Mouse (Mus musculus): Measurements from ENCODE around the gene Gosr1. TPM values are rescaled to one million over a fixed set of nuclear protein-coding genes. Genes with fewer than 3 reads are reported as not detected.
A peak's percentile ranks its signal among the peaks of the same experiment; 100 is the strongest.
"Not testable (repeated sequence)": the region's sequence is repeated elsewhere in the genome, so short reads cannot be mapped to it uniquely, and the experiment has no call there.

Gene Gosr1
- total RNA-seq (2015) (19.4 and 27.4 TPM in 2 replicates), total RNA-seq (2017) (65.4 and 71.6 TPM in 2 replicates)

DNA sequence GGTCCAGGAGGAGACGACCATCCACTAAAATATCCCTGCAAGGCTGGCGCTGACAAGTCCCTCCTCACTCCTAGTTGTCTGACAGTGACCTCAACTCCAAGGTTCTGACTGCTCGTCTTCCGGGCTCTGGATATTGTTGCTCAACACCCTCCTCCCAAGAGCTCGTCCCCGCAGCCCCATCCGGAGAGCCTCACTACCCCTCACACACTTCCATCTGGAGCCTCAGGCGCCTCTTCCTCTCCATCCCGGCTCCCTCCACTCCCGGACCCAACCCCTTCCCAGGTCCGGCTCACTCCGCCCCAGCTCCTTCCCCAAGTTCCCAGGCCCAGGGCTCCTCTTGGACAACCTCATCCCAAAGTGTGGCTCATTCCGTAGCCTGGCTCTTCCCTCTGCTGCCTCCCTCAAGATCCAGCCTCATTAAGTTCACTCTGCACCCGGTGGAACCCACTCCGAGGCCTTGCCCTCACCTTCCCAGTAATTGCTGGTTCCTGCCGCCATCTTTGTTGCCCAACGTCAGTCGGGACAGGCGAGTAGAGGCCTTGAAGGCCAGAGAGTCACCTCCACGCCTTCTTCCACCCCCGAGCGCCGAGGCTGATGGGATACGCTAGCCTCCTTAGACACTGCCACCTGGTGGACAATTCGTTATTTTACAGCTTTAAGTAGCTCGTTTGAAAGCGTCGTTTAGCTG lies at the start of gene Gosr1:
Gene Gosr1, minus strand, starts transcription at position 527 of the 688 bp plus-strand sequence.
- peak; percentile 100 for ATAC-seq (replicated peaks; ENCODE audit: poor library complexity)

DNA sequence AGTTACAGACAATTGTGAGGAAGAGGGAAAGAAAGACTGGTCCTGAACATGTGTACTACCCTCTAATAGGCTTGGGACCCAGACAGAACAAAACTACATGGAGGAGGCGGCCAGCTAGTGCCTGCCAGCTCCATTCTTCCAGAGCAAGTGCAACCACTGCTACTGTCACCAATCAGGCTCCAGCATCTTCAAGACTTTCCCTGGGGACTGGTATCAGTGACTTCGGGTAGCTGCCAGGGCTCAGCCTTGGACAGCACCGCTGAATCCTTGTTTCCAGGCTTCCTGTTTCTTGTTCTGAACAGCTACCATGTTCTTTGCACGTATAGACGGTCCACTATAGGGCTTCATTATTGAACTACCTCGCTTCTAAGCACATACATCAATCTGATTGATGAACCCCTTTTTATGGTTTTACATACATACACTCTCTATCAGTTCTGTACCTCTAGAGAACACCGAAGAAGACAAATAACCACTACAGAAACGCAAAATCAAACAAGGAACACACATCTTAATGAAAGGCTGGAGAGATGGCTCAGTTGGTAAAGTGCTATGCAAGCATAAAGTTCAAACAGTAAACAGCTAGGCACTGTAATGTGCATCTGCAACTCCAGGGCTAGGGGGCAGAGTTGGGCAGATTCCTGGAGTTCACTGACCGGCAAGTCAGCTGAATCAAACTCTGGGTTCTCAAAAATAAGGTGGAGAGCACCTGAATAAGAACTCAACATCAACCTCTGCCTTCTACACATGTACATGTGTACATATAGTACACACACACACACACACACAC lies 47.5 kb upstream of the Gosr1 start:
- no peak for ATAC-seq (replicated peaks; ENCODE audit: poor library complexity)

DNA sequence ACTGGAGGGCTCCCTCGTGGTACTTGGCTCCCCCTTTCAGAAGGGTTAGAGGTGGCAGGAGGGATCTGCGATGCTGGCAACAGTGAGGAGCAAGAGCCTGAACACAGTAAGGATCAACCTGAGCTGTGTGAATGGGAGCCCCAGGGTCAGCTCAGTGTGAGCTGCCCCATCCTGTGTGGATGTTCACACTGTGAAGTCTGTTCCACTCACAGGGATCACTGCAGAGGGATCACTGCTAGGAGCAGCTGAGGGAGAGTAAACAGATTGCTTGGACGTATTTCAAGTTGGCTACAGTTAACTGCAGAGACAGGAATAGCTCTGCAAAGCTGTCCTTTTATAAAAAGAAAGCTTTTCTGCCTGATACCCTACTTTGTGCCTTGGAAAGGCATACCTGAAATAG lies 46.1 kb upstream of the Gosr1 start:
- no peak for ATAC-seq (replicated peaks; ENCODE audit: poor library complexity)

DNA sequence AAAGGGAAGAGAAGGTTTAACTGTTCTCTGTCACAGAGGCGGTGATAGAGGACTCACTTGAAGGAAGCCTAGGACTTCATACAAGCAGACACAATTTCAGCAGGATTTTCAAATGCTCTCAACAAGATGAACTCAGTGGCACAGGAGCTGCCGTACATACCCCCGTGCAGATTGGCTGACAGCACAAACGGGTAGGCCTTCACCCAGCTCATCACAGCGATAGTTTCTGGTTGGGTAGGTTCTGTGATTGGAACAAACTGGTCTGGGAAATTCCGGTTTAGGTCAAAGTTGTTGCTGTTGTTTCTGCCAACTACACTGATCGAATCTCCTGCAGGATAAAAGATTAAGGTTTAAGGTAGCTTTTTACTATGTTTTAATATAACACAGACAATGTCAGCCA lies 45.2 kb upstream of the Gosr1 start:
- no peak for ATAC-seq (replicated peaks; ENCODE audit: poor library complexity)

DNA sequence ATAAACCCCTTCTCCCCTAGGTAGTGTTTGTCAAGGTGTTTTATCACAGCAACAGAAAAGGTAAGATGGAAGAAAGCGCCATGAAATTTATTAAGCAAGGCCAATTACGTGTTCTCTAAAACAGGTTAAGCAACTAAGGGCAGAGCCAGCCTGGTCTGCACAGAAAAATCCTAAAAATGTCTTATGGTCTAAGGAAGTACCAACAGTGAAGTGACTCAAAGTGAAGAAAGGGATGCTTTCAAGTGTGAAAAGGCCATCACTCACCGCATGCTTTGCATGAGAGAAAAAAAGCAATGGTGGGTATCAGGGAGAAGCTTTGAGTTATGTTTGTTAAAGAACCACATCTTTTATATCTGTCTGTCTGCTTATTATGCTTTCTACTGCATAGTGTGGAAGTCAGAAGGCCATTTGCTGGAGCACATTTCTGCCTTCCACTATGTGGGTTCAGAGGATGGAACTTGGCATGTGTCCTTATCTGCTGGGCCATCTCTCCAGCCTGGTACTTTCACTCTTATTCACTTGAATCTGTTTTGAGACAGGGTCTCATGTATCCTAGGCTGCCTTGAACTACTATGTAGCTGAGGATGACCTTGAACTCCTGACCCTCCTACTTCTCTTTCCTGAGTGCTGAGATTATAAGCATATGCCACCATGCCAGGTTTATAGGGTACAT lies 43.8 kb upstream of the Gosr1 start:
- no peak for ATAC-seq (replicated peaks; ENCODE audit: poor library complexity)

DNA sequence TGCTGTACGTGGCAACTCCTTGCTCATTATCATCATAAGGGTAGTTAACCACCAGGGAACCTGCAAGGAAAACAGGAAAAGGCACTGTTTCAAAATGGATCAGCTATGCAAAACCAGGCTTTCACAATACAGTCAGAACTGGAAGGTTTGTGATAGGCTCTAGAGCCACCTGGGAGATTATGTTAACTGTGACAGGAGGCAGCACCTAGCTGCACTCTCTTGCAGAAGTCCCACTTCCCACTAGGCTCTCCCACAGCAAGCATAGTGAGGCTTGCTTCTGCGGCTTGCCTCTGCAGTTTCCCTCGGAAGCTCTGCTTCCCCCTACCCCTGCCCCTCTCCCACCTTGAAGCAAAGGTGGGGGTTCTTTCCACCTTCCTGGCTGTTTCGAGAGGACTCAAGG lies 42.6 kb upstream of the Gosr1 start:
- no peak for ATAC-seq (replicated peaks; ENCODE audit: poor library complexity)

DNA sequence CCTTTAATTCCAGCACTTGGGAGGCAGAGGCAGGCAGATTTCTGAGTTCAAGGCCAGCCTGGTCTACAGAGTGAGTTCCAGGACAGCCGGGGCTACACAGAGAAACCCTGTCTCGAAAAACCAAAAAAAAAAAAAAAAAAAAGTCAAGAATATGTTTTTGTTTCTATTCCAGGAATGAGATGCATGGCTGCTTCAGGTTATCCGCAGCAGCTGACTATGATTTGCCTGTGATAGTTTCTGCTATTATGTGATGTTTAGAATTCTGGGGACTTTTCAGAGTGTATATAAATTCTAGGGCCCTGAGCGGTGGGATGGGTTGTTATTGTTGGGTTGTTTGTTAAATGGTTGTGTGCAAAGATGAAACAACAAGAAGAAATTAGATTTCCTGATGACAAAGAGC lies 41.7 kb upstream of the Gosr1 start:
- not testable (repeated sequence) for ATAC-seq (replicated peaks; ENCODE audit: poor library complexity)

DNA sequence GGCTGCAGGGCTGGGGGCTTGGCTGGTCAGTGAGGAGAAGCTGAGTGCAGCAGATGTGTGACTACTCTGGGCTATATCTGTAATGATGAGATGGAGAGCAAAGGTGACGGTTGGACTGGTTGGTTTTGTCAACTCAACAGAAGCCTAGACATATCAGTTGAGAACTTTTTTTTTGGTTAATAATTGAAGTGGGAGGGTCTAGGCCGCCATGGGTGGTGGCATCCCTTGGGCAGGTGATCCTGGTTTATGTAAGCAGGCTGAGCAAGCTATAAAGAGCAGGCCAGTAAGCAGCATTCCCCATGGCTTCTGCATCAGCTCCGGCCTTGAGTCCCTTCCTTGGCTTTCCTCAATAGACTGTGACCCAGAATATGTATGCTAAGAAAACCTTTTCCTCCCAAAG lies 39.9 kb upstream of the Gosr1 start:
- ATAC-seq (replicated peaks; ENCODE audit: poor library complexity) = no peak

DNA sequence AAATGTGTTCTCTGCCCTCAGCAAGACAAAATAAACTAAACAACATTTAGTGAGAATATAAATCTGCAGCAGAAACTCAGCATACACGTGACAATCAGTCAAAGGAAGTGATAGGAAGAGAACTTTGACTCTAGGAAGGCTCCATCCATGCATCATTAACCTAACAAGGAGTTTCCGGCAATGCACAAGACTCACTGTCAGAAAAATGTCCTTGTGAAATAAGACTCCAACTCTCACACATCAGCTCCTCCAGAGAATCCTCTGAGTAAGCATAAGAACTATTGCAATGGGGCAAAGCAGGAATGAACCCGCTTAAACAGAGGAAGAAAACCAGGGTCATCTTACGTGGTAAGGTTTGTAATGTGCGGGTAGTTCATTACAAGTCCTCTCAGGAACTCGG lies 33.9 kb upstream of the Gosr1 start:
- ATAC-seq (replicated peaks; ENCODE audit: poor library complexity) = no peak

DNA sequence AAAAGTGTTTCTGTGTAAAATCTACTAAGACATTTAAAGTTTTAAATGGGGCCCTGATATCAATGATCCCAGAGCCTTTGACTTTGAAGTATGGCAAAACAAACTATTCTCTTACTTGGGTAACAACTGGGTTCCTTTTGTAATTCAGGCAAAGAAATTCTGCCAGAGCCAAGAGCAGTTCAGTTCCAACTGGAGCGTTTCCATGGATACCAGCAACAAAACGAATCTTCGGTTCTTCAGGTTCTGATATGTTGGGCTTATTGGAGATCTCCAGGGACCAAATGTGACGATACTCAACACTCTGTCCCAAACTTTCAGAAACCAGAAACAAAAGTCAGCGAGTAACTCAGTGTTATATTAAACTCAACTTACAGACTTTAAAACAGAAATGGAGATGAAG lies 31.9 kb upstream of the Gosr1 start:
- ATAC-seq (replicated peaks; ENCODE audit: poor library complexity) = no peak

DNA sequence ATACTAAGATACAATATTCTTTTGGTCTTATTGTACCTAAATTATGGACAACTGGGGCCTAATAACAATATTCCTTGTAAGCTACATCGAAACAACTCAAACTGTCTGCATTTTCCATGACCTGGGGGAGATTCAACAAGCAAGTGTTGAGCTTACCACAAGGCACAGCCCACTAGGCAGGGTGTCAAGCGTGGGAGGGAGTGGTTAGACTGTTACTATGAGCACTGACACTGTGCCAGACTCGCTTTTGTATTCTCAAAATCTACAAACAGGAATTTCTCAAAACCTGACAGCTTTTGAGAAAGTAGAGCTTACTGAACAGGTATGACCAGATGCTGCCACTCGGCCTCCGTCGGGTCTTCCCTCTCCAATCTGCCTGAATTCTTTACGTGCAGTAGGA lies 28.0 kb upstream of the Gosr1 start:
- no peak for ATAC-seq (replicated peaks; ENCODE audit: poor library complexity)

DNA sequence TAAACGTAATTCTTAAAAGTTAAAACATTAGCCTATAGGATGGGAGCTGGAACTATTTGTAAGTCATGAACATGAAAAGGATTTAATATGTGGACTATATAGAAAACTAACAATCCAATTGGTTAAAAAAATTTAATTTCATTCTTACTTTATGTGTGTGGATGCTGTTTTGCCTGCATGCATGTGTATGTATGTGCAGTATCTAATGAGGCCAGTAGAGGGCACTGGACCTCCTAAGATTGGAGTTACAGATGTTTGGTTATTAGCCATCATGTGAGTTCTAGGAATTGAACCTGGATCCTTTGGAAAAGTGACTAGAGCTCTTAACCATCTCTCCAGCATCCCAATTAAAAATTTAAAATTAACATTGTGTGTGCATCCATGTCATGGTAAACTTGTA lies 25.9 kb upstream of the Gosr1 start:
- peak; percentile 65 for ATAC-seq (replicated peaks; ENCODE audit: poor library complexity)

DNA sequence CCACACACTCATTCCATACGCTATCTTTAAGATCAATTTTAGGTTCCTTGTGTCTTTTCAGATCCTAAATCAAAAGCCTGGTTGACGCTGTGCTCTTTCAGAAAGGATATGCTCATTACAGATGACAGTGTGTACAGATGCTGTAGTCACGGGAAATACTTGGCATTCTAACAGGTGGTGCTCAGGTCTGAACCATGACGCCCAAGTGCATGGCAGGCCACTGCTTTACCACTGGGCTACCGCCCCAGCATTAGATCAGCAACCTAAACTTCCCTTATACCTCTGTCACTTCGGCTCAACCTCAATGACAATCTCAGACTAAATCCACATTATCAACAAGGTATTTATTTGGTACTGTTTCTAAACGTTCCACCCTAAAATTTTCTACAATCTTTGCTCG lies 12.2 kb upstream of the Gosr1 start:
- ATAC-seq (replicated peaks; ENCODE audit: poor library complexity) = no peak

DNA sequence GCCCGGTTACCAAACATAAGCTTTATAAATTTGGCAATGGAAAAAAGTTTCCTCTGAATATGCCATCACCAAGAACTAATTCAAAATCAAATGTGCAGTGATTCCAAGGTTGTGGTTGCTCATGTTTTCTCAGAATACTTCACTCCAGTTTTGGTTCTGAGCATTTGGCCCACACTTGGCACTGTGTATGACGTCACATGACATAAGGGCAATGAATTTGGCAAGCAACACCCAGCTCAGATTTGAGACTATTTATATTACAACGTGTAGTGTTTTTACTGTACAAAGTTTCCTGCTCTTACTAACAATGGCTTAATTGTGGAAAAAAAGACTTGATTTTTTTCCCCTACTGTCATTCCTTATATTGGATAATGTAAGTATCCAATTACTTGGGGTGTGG lies 10.4 kb upstream of the Gosr1 start:
- ATAC-seq (replicated peaks; ENCODE audit: poor library complexity) = no peak

DNA sequence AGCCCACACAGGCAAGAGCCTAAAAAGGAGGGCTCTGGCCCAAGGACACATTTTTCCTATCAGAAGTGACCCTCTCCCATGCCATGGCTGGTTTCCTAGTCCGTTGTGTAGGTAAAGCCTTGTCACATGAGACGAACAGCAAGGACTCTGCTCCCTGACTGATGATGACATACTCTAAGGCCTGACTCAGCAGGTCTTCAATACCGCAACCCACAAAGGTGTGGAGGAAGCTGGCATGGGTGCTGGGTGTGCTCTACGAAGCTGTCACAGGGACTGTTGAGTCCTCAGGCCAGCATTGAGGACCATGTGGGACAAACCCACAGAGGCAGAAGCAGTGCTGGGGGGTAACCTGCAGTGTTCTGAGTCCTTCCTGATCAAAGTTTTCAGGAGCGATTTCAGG lies 7.2 kb upstream of the Gosr1 start:
- no peak for ATAC-seq (replicated peaks; ENCODE audit: poor library complexity)

DNA sequence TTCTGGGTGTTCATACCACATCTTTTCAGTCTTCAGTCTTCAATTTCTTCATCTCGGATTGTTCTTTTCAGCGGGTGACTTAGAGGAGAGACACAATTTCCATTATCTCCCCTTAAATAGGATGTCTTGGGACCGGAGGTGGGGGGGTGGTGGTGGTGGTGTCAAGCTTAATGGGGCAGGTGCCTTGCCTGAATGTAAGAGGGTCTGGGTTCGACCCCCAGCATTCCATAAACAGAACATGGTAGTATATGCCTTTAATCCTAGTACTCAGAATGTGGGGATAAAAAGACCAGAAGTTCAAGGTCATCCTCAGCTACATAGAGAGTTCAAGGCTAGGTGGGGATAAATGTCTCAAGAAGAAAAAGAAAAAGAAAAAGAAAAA lies 353 bp upstream of the Gosr1 start:
- no peak for ATAC-seq (replicated peaks; ENCODE audit: poor library complexity)

DNA sequence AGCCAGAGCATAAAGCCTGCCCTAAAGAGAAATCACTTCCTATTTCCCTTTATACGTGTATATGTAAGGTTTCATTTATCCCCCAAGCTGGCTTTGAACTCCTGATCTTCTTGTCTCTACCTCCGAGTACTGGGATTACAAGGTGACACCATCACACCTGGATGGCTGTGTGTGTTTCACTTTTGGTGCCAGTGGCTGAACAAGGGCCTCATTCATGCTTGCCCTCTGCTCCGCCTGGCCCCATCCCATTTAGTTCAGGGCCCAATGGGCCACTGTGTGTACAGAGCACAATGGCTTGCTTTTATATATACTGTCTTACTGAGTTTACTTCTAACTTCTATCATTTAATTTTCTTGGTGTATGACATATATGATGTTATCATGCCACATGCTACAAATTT lies 11.1 kb downstream of the Gosr1 start:
- no peak for ATAC-seq (replicated peaks; ENCODE audit: poor library complexity)

DNA sequence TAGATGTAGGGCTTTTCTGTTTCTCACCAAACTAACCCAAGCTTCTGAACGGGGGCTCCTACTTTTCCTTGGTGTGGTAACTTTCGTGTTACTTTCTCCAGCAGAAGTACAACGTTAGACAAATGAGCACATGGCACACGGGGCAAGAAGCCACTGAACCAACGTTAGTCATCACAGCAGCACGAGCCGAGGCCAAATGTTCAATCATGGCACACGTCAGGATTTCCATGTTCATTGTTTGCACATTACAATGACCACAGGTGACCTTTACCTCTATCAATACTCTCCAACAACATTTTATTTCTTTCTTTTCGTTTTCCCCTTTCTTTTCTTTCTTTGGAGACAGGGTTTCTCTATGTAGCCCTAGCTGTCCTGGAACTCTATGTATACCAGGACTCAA lies 14.6 kb downstream of the Gosr1 start:
- no peak for ATAC-seq (replicated peaks; ENCODE audit: poor library complexity)

DNA sequence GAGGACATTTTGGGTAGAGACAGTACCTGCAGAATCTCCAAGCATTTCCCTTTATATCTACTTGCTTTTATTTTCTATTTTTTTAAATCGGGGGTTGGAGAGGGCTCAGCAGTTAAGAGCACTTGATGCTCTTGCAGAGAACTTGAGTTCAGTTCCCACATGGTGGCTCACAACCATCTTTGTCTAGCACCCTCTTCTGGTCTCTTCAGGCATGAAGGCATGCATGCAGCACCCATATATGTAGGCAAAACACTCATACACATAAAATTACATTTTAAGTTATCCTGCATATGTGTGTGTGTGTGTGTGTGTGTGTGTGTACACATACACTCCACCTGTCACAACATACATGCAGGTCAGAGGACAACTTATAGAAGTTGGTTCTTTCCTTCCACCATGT lies 17.5 kb downstream of the Gosr1 start:
- ATAC-seq (replicated peaks; ENCODE audit: poor library complexity) = no peak

DNA sequence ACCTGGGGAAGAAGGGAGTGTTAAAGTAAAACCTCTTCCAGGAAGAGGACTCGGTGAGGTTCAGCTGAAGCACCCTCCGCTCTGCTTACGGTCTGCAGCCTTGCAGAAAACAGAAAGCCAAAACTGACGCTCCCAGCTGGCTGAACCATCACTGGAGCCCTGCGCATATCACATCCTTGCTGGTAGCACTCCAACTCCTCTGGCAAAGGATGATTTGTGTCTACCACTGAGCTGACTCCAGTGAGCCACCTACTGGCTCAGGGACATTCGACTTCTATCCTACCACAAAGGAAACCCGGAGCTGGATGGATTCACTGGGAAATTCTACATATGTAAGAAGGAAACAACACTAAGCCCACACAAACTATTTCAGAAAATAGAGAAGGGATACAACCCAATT lies 18.8 kb downstream of the Gosr1 start:
- no peak for ATAC-seq (replicated peaks; ENCODE audit: poor library complexity)

DNA sequence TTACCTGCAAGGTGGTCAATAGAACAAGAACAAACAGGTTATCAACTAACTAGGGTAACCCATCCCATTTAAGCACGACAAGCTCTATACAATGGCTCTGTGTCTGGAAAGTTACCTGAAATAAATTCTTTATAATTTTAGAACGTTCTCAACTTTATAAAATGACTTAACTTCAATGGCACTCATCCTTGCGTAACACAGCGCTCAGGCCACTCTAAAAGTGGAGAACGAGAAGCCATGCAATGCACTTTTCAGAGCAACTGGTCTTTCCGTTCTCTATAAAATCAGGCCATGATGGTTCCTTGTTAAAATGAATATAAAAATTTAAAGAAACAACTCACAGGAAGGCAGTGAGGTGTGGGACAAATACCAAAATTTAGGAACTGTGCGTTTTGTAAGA lies 20.9 kb downstream of the Gosr1 start:
- no peak for ATAC-seq (replicated peaks; ENCODE audit: poor library complexity)

DNA sequence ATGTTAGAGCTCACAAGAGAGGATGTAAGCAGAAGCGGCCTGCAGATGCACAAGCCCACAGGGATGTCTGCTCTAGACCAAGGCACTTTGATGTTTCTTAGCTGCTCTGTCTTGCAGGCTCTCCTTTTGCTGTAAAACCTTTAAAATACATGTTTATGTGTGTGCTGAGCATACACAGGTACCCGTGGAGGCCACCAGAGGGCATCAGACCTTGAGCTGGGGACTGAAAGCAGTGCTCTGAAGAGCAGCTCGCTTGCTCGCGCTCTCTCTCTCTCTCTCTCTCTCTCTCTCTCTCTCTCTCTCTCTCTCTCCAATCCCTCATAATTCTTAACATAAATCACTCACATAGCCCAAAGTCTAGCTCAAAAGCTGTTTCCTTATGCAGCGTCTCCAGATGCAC lies 24.3 kb downstream of the Gosr1 start:
- ATAC-seq (replicated peaks; ENCODE audit: poor library complexity) = 0 out of 2 replicates have a peak, but pooled peaks have one; percentile 46
